Mouse (Mus musculus) embryonic facial prominence, embryonic 12.5 days (tissue): ENCODE results near the gene Paqr7. TPM values are rescaled to one million over a fixed set of nuclear protein-coding genes. Genes with fewer than 3 reads are reported as not detected.

Source experiments
- ATAC-seq: fragments of 200-750 bp; cut with Nextera tagmentation; 2 replicates; pipeline ENCODE4 v1.8.0; 2017; ENCODE audit not compliant: insufficient number of reproducible peaks, insufficient read depth, low FRiP score, low TSS enrichment
- H3K27ac ChIP-seq: fragments of 300-500 bp; sonication (generic); 2 replicates; pipeline ENCODE4 v1.5.1; 2016; ENCODE audit warnings: mild to moderate bottlenecking
- H3K27me3 ChIP-seq: fragments of 300-500 bp; sonication (generic); 2 replicates; pipeline ENCODE4 v1.6.1; 2016; ENCODE audit warnings: mild to moderate bottlenecking, moderate library complexity
- H3K36me3 ChIP-seq: fragments of 300-500 bp; sonication (generic); 2 replicates; pipeline ENCODE4 v1.6.1; 2016; ENCODE audit warnings: mild to moderate bottlenecking
- H3K4me1 ChIP-seq: fragments of 300-500 bp; sonication (generic); 2 replicates; pipeline ENCODE4 v1.6.1; 2016
- H3K4me2 ChIP-seq: fragments of 300-500 bp; sonication (generic); replicated peaks from 2 replicates; pipeline ENCODE4 v1.6.1; 2016; ENCODE audit warnings: mild to moderate bottlenecking, moderate library complexity
- H3K4me3 ChIP-seq: fragments of 300-500 bp; sonication (generic); 2 replicates; pipeline ENCODE4 v1.5.1; 2016; ENCODE audit warnings: mild to moderate bottlenecking
- H3K9ac ChIP-seq: fragments of 300-500 bp; sonication (generic); 2 replicates; pipeline ENCODE4 v1.6.1; 2016; ENCODE audit warnings: mild to moderate bottlenecking, moderate library complexity
- H3K9me3 ChIP-seq: fragments of 300-500 bp; sonication (generic); 2 replicates; pipeline ENCODE4 v1.6.1; 2016; ENCODE audit warnings: mild to moderate bottlenecking, moderate library complexity
- WGBS: fragments of 180-500 bp; shearing (Covaris S2); methylation state at CpG from one replicate; pipeline ENCODE4 v1.1.7; 2016; 5-methylcytosine and 5-hydroxymethylcytosine counted together
- polyA plus RNA-seq: library from polyadenylated mRNA; unstranded; fragments of >200 nt; fragmentation: Nextera tagmentation; extraction: Ambion mirVana; gene quantifications from 2 replicates; pipeline ENCODE4 v1.2.1, GENCODE M21; 2016

Gene Paqr7
- polyA plus RNA-seq, 1 experiment from 2014 or later, result 3.4 TPM

GRCm38 (mm10) chr4:134461252-134461651 lies 35.2 kb upstream of the Paqr7 start:
- WGBS, result 69% methylated on average over 5 of the region's 5 CpGs
- Histone ChIP-seq H3K9ac (no peak overlapping the region), H3K4me2 (no peak overlapping the region), H3K36me3 (no peaks in the 10 kb centered on the region), H3K9me3 (no peaks in the 10 kb centered on the region), H3K4me1 (no peaks in the 10 kb centered on the region), H3K27me3 (no peaks in the 10 kb centered on the region), H3K27ac (no peak overlapping the region), H3K4me3 (no peak overlapping the region)
- ATAC-seq, result no peak

- Histone ChIP-seq H3K4me1 (peaks cover 6% of the 10 kb centered on the region; the same call in 1 of the 2 replicates), H3K27ac (no peak overlapping the region), H3K4me3 (no peak overlapping the region), H3K27me3 (no peaks in the 10 kb centered on the region), H3K4me2 (no peak overlapping the region; the same call in 1 of the 2 replicates), H3K36me3 (peaks cover 1% of the 10 kb centered on the region), H3K9ac (no peak overlapping the region), H3K9me3 (no peaks in the 10 kb centered on the region)
- WGBS, result 40% methylated on average over 12 of the region's 12 CpGs
- no peak for ATAC-seq
These were observed 30.7 kb upstream of the Paqr7 start for GRCm38 (mm10) chr4:134465789-134466188.

GRCm38 (mm10) chr4:134466381-134467262 lies 29.9 kb upstream of the Paqr7 start:
- peak overlapping the region; percentile 85 for H3K4me3 ChIP-seq
- H3K4me1 ChIP-seq, result peaks cover 6% of the 10 kb centered on the region; the same call in 1 of the 2 replicates
- H3K36me3 ChIP-seq, result peaks cover 9% of the 10 kb centered on the region
- H3K9me3 ChIP-seq, result no peaks in the 10 kb centered on the region
- H3K27ac ChIP-seq, result no peak overlapping the region
- H3K27me3 ChIP-seq, result no peaks in the 10 kb centered on the region
- no peak overlapping the region; the same call in 1 of the 2 replicates for H3K9ac ChIP-seq
- ATAC-seq, result no peak
- peak overlapping the region; percentile 84 for H3K4me2 ChIP-seq
- 69% methylated on average over 11 of the region's 11 CpGs for WGBS

GRCm38 (mm10) chr4:134467435-134468214 lies 28.9 kb upstream of the Paqr7 start:
- no peaks in the 10 kb centered on the region for H3K9me3 ChIP-seq
- H3K4me1 ChIP-seq, result peaks cover 6% of the 10 kb centered on the region; the same call in 1 of the 2 replicates
- peak overlapping the region; percentile 84 for H3K4me2 ChIP-seq
- H3K36me3 ChIP-seq, result peaks cover 18% of the 10 kb centered on the region
- peak overlapping the region; percentile 85 for H3K4me3 ChIP-seq
- WGBS, result under 1% methylated on average over 31 of the region's 31 CpGs
- no peak; the same call in 1 of the 2 replicates for ATAC-seq
- H3K27me3 ChIP-seq, result no peaks in the 10 kb centered on the region
- peak overlapping the region; percentile 59 for H3K9ac ChIP-seq
- H3K27ac ChIP-seq, result peak overlapping the region; percentile 94

GRCm38 (mm10) chr4:134468215-134468575 lies 28.3 kb upstream of the Paqr7 start, which contains the start of gene Stmn1:
Gene Stmn1, plus strand, starts transcription at chr4:134468320.
- 2% methylated on average over 30 of the region's 31 CpGs for WGBS
- Histone ChIP-seq H3K4me3 (peak within 1 kb of the TSS; percentile 85), H3K9ac (peak within 1 kb of the TSS; percentile 94), H3K27me3 (no peaks in the 10 kb centered on the region), H3K4me2 (peak within 1 kb of the TSS; percentile 84), H3K4me1 (peaks cover 6% of the 10 kb centered on the region; the same call in 1 of the 2 replicates), H3K9me3 (no peaks in the 10 kb centered on the region), H3K36me3 (peaks cover 23% of the 10 kb centered on the region), H3K27ac (peak within 1 kb of the TSS; percentile 94)
- ATAC-seq, result peak; percentile 95

GRCm38 (mm10) chr4:134468578-134469266 lies 27.8 kb upstream of the Paqr7 start:
- WGBS, result under 1% methylated on average over 67 of the region's 68 CpGs
- peak overlapping the region; percentile 94 for H3K9ac ChIP-seq
- ATAC-seq, result peak; percentile 76
- no peaks in the 10 kb centered on the region for H3K27me3 ChIP-seq
- peak overlapping the region; percentile 94 for H3K27ac ChIP-seq
- peak overlapping the region; percentile 84 for H3K4me2 ChIP-seq
- peaks cover 24% of the 10 kb centered on the region for H3K36me3 ChIP-seq
- H3K4me3 ChIP-seq, result peak overlapping the region; percentile 85
- no peaks in the 10 kb centered on the region for H3K9me3 ChIP-seq
- H3K4me1 ChIP-seq, result peaks cover 6% of the 10 kb centered on the region; the same call in 1 of the 2 replicates

DNA sequence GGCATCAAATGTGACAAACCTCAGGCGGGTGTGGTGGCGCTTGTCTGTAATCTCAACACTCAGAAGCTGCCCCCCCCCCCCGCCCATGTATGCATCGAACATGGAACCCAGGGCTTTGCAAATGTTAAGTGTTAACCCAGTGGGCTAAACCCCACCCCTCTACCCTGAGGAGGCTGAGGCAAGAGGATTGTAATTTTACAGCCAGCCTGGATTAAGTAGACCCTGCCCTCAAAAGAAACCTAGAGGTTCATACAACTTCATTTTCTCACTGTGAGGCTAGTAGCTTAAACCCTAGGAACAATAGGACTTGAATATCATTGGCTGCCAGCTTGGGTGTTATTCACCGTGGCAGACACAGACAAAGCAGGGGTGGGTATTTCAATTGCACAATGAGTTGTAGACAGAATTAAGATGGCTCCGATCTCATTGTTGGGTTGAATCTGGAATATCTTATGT lies 27.1 kb upstream of the Paqr7 start:
- Histone ChIP-seq H3K9me3 (no peaks in the 10 kb centered on the region), H3K4me2 (peak overlapping the region; percentile 84), H3K4me1 (peaks cover 6% of the 10 kb centered on the region; the same call in 1 of the 2 replicates), H3K4me3 (peak overlapping the region; percentile 85), H3K27ac (peak overlapping the region; percentile 94), H3K9ac (peak overlapping the region; percentile 94), H3K27me3 (no peaks in the 10 kb centered on the region), H3K36me3 (peaks cover 30% of the 10 kb centered on the region)
- WGBS, result 19% methylated on average over 6 of the region's 6 CpGs
- ATAC-seq, result no peak

DNA sequence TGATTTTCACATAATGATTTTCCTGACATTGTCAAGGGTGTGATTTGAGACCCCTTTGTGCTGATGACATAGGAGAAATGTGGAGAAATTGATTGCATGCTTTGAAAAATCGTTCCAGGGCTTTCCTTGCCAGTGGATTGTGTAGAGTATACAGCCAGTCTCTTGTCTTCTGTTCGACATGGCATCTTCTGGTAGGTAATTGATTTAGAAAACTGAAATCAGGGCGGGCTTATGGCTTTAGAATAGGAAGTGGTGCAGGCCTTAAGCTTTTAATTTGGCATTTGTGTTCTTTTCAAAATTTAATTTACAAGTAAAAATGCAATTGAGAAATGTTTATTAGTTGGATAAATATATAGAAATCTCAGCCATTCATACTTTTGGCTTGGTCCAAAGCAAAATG lies 26.5 kb upstream of the Paqr7 start:
- H3K9me3 ChIP-seq, result no peaks in the 10 kb centered on the region
- H3K9ac ChIP-seq, result peak overlapping the region; percentile 94; the same call in 1 of the 2 replicates
- ATAC-seq, result no peak
- H3K4me3 ChIP-seq, result peak overlapping the region; percentile 85
- H3K36me3 ChIP-seq, result peaks cover 36% of the 10 kb centered on the region
- 62% methylated on average over 3 of the region's 3 CpGs for WGBS
- no peak overlapping the region for H3K27ac ChIP-seq
- H3K4me2 ChIP-seq, result peak overlapping the region; percentile 84
- H3K27me3 ChIP-seq, result no peaks in the 10 kb centered on the region
- H3K4me1 ChIP-seq, result peaks cover 6% of the 10 kb centered on the region; the same call in 1 of the 2 replicates

GRCm38 (mm10) chr4:134471469-134471868 lies 25.0 kb upstream of the Paqr7 start:
- ATAC-seq, result no peak
- Histone ChIP-seq H3K9me3 (no peaks in the 10 kb centered on the region), H3K4me1 (peaks cover 6% of the 10 kb centered on the region; the same call in 1 of the 2 replicates), H3K9ac (no peak overlapping the region), H3K27ac (no peak overlapping the region), H3K4me3 (no peak overlapping the region), H3K4me2 (0 out of 2 replicates have a peak overlapping the region, but pooled peaks have one; percentile 2), H3K27me3 (no peaks in the 10 kb centered on the region), H3K36me3 (peaks cover 51% of the 10 kb centered on the region)

- no peak overlapping the region for H3K4me2 ChIP-seq
- H3K4me3 ChIP-seq, result no peak overlapping the region
- WGBS, result 57% methylated on average over 4 of the region's 4 CpGs
- no peak overlapping the region for H3K9ac ChIP-seq
- H3K36me3 ChIP-seq, result peaks cover 54% of the 10 kb centered on the region
- H3K4me1 ChIP-seq, result peaks cover 6% of the 10 kb centered on the region; the same call in 1 of the 2 replicates
- no peak for ATAC-seq
- peak overlapping the region; percentile 5; the same call in 1 of the 2 replicates for H3K27ac ChIP-seq
- H3K27me3 ChIP-seq, result no peaks in the 10 kb centered on the region
- no peaks in the 10 kb centered on the region for H3K9me3 ChIP-seq
These were observed 22.7 kb upstream of the Paqr7 start for GRCm38 (mm10) chr4:134473764-134474163.

DNA sequence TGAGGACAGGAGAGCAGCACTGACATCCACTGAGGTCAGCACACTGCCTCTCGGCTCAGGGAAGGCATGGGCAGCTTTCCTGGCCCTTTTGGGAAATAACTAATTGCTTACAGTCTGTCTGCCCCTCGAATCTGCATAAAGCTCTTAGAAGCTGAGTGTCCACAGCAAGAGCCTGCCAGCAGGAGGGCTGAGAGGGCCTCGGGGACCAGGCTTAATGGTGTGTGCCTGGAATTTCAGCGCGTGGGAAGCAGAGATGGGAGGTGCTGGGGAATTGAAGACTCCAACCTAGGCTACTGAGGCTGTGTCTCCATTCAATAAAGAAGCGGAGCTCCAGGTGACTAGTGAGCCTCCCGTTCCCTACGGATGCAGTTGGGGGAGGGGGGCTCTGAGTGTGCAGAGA lies 22.3 kb upstream of the Paqr7 start:
- no peaks in the 10 kb centered on the region for H3K27me3 ChIP-seq
- H3K9me3 ChIP-seq, result no peaks in the 10 kb centered on the region
- no peak overlapping the region for H3K4me3 ChIP-seq
- H3K27ac ChIP-seq, result peak overlapping the region; percentile 5; the same call in 1 of the 2 replicates
- H3K4me1 ChIP-seq, result peaks cover 6% of the 10 kb centered on the region; the same call in 1 of the 2 replicates
- peaks cover 54% of the 10 kb centered on the region for H3K36me3 ChIP-seq
- WGBS, result 60% methylated on average over 8 of the region's 8 CpGs
- no peak for ATAC-seq
- no peak overlapping the region for H3K9ac ChIP-seq
- H3K4me2 ChIP-seq, result no peak overlapping the region
